Mouse (Mus musculus): ENCODE measurements around the gene Ndufs6.

Gene Ndufs6

DNA sequence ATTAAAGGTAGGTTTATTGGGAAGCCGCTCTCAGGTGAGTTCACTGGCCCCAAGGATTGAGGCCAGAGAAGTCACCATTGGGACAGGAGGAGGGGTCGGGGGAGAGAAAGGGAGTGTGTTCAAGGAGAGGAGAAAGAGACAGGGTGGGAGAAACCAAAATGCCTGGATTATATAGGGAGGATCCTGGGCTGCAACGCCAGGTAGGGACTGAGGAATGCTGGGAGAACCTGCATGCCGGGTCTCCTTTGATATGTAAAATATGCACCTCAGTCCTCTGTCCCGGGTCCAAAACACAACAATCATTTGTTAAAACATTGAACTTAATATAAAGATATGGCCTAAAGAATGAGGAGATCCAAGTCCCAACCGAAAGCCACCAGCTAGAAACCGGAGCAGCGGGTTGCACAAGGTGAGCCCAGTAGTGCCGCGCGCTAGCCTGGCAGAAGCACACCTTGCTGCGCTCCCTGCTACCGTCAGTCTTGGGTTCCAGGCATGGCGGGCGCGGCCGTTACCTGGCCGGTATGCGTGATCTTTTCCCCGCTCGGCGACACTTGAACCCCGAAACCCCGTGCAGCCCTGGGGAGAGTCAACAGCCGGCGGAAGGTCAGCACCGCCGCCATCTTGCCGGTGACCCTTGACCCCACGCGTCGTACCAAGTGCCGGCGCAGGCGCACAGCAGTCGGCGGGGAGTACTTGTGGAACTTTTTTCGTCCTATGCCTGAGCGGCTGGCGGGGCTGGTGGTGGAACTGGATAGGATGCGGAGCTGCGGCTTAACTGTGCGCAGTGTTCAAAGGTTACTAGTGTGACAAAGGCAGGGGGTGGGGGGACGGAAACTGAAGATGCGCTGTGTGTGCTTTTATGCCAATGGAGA is at the start of gene Ndufs6, which contains the start of gene Mrpl36:
TSS of gene Ndufs6 (minus strand) at position 716 of the 872 bp plus-strand sequence.
TSS of gene Mrpl36 (plus strand) at position 687 of the 872 bp plus-strand sequence.
- peak; percentile 94 for DNase-seq

GRCm38 (mm10) chr13:73377637-73378036 is 49.3 kb upstream of the Ndufs6 start:
- no peak for DNase-seq

DNA sequence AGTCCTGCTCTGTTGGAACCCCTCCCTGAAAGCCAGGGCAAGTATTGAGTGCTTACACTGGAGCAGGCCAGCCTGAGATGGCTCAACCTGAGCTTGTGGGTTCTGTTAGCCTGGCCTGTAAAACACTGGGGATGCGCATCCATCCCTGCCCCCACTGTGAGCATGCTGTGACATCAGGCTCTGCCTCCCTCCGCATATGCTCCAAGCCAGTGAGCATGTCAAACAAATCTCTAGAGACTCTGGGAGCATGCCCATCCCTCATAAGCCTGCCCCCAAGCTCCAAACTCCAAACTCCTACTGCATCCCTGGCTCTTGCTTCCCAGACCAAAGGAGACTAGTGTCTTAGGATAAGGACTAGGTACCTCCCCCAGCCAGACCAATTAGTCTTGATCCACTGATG is 46.3 kb upstream of the Ndufs6 start:
- DNase-seq, result no peak

DNA sequence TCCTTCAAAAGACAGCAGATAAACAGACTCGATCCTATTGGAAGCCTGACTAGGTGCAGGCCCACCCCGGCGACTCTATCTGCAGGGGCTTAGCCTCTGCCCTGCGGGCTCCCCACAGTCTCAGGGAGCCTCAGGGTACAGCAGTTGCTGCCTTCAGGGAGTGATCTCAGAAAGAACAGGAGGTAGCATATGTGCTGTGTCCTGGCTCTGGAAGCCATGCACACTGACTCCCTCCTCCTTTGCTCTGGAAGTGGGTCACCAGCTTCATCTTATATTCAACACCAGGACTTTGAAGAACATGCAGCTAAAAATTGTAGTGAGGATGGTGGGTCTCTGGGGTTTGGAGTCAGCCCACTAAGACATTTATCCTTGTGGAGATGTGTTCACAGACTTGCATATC is 45.0 kb upstream of the Ndufs6 start:
- DNase-seq, result no peak

GRCm38 (mm10) chr13:73357106-73357505 is 28.8 kb upstream of the Ndufs6 start:
- DNase-seq, result no peak

- DNase-seq, result no peak
Measured at GRCm38 (mm10) chr13:73352491-73352890, 24.1 kb upstream of the Ndufs6 start.

GRCm38 (mm10) chr13:73351910-73352309 is 23.6 kb upstream of the Ndufs6 start:
- no peak for DNase-seq

DNA sequence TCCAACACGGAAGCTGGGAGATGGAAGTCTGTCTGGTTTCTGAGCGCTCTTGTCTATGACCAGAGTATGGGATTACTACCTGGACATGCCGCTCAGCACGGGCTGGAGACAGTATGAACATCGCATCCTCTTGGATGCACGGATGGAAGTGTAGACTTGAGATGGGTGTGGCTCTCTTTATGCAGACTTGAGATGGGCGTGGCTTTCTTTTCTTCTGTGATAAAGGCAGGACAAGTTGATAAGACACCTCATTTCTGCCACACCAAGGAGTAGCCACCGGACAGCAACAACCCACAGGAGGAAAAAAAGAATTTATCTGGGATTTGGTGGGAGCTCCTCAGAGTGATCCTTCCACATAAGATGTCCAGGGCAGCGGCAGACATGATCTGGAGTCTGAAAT is 22.4 kb upstream of the Ndufs6 start:
- no peak for DNase-seq

DNA sequence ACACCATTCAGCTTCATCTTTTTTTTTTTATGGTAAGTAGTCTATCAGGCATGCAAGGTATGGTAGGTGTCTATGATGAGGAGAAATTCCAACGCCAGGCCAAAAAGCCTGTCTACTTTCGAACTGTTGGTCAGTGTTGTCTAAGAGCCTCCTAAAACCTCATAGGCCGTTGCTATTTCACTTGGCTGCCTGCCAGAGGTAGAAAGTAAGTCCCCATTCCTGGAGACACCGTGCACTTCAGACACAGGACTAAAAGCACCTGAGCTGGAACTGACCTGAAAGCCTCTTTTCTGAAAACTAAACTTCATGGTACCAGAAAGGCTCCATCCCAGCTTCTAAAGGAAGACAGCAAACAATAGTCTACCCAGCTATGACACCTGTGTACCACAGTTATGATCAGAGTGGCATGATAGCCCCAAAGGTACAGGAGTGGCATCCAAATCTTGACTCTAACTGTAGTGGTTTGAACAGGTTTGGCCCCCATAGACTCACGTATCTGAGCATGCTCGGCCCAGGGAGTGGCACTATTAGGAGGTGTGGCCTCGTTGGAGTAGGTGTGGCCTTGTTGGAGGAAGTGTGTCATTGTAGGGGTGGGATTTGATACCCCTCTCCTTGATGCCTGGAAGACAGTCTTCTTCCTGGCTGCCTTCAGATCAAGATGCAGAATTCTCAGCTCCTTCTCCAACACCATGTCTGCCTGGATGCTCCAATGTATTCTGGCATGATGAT is 19.7 kb upstream of the Ndufs6 start:
- no peak for DNase-seq

- no peak for DNase-seq
Measured at GRCm38 (mm10) chr13:73347171-73347570, 18.8 kb upstream of the Ndufs6 start.

- no peak for DNase-seq
Measured at GRCm38 (mm10) chr13:73346743-73347142, 18.4 kb upstream of the Ndufs6 start.

GRCm38 (mm10) chr13:73346131-73346530 is 17.8 kb upstream of the Ndufs6 start:
- DNase-seq, result no peak

- DNase-seq, result no peak
Measured at GRCm38 (mm10) chr13:73345102-73345890, 17.0 kb upstream of the Ndufs6 start.

- DNase-seq, result no peak
Measured at GRCm38 (mm10) chr13:73336753-73337152, 8.4 kb upstream of the Ndufs6 start.

- no peak for DNase-seq
Measured at GRCm38 (mm10) chr13:73331736-73332135, 3.4 kb upstream of the Ndufs6 start.

- peak; percentile 90 for DNase-seq
Measured at GRCm38 (mm10) chr13:73330844-73331501, 2.6 kb upstream of the Ndufs6 start.

DNA sequence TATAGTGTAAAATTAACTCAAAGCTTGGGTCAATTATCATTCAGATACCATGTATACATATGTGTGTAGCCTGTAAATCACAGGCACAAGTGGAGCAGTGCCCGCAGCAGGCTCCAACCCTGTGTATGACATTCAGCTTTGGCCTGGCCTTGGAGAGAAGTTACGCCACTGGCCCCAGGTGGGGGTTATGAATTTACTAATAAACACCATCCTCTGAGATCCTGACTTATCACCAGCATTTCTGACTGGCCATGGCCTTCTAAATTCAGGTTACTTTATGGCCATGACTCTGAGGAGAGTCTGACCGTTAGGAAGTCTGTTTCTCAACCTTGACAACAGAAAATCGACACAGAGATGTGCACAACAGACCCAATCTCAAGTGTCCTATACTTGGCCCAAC is 4.9 kb downstream of the Ndufs6 start:
- no peak for DNase-seq

- DNase-seq, result no peak
Measured at GRCm38 (mm10) chr13:73322626-73323025, 5.7 kb downstream of the Ndufs6 start.

GRCm38 (mm10) chr13:73320048-73320447 is 8.3 kb downstream of the Ndufs6 start:
- no peak for DNase-seq

DNA sequence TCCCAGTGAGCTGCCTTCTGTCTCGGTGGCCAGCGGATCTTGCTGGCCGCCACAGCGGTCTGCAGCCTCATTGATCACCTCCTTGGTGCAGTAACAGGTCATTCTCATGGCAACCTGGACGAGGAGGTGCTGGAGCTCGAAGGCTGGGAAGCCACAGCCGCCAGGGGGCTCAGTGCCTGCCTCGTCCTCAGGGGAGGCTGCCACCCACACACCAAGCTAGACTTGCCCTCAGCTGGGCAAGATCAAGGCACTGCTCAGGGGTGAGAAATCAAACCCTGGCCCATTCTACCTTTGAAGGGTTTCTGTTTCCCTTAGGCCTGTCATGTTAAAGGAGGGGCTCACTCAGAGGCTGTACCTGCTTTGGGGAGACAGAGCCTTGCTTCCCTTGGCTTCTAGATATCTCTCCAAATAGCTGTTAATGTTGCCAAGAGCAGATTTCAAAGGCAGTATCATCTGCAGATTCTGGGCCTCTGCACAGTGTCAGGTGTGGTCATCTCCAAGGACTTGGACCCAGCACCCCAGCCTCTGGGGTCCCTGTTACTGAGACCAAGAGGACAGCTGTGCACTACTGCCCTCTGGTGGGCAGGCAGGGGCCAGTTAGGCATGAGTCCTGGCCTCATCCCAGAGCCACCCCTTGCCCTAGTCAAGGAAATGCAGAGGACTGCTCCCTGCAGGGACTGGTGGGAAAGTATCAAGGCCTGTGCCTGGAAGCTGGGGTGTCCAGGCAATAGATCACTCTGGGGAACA is 18.0 kb downstream of the Ndufs6 start:
- peak; percentile 5 for DNase-seq

DNA sequence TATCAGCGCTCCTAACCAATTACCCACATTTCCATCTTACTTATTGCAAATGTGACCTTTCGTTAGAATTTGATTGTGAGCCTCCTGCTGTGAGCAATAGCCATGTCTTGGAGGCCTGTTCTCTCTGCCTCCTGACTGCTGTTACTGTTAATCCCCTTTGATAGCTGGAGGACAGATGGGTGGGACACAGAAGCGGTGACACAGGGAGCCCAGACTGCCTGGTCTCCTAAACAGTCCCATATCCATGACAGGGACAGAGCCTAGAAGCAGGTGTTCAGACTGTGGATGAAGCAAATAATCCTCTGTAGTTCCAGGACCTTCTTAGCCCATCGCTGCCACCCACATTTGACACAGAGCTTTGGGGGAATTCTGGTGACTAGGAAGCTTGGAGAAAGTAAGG is 21.9 kb downstream of the Ndufs6 start:
- DNase-seq, result no peak

DNA sequence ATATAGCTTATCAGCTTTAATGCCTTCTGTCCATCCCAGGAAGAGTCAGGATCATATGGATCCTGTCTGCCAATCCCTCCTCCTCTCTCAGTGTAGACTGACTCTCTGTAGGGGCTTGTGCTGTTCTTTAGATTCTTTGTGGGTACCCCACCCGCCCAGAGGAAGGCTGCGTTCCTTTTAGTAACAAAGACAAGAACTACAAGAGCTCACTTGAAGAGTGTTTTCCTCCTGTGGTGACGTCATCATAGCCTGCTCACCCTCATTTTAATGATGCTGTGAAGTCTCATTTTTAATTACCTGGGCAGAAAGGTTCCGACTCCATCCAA is 22.3 kb downstream of the Ndufs6 start:
- DNase-seq, result no peak

All from right cerebral cortex, adult 18-20 months (tissue).